Mouse (Mus musculus) heart, adult 2 months (tissue): Measurements from ENCODE around the gene Tff2. TPM values are rescaled to one million over a fixed set of nuclear protein-coding genes. Genes with fewer than 3 reads are reported as not detected.

Experiments
- DNase-seq, 2 experiments: peaks; one replicate each; pipeline ENCODE4 v3.0.0; 2021
- H3K27ac ChIP-seq: fragments of 200-600 bp; 2 replicates; pipeline ENCODE4 v1.8.1; 2022
- H3K27me3 ChIP-seq: fragments of 200-500 bp; 2 replicates; pipeline ENCODE4 v1.6.1; 2012; ENCODE audit warnings: mild to moderate bottlenecking, low read length, inconsistent platforms, mixed read lengths; ENCODE audit not compliant: control insufficient read depth, insufficient read depth
- H3K36me3 ChIP-seq: fragments of 200-500 bp; 2 replicates; pipeline ENCODE4 v1.6.1; 2012; ENCODE audit warnings: low read length, inconsistent platforms; ENCODE audit not compliant: control insufficient read depth, insufficient read depth
- H3K4me1 ChIP-seq: fragments of 200-500 bp; 2 replicates; pipeline ENCODE4 v1.6.1; 2011; ENCODE audit warnings: low read length; ENCODE audit not compliant: control insufficient read depth, insufficient read depth
- H3K4me3 ChIP-seq: fragments of 200-600 bp; 2 replicates; pipeline ENCODE4 v1.8.1; 2022
- H3K79me2 ChIP-seq: fragments of 200-500 bp; replicated peaks from 2 replicates; pipeline ENCODE4 v1.6.1; 2012; ENCODE audit warnings: mild to moderate bottlenecking, inconsistent platforms, low read length, moderate library complexity, mixed read lengths; ENCODE audit not compliant: control insufficient read depth, insufficient read depth
- H3K9ac ChIP-seq: fragments of 200-500 bp; 2 replicates; pipeline ENCODE4 v1.6.1; 2012; ENCODE audit warnings: low read depth, mild to moderate bottlenecking, control low read depth, inconsistent platforms, low read length, mixed read lengths
- CTCF ChIP-seq: fragments of 200-600 bp; IDR thresholded peaks from 2 replicates; pipeline ENCODE4 v1.8.1; 2022; ENCODE audit warnings: antibody characterized with exemption, mild to moderate bottlenecking, moderate library complexity
- EP300 ChIP-seq: fragments of 200-500 bp; IDR thresholded peaks from 2 replicates; pipeline ENCODE4 v1.6.1; 2011; ENCODE audit warnings: low read depth, low read length, control low read depth; ENCODE audit not compliant: insufficient read depth
- POLR2A ChIP-seq: fragments of 200-500 bp; IDR thresholded peaks from 2 replicates; pipeline ENCODE4 v1.6.1; 2011; ENCODE audit warnings: mild to moderate bottlenecking, low read depth, low read length, control low read depth; ENCODE audit not compliant: insufficient read depth
- WGBS: fragments of 180-500 bp; shearing (Covaris S2); methylation state at CpG from one replicate; pipeline ENCODE4 v1.1.7; 2018; 5-methylcytosine and 5-hydroxymethylcytosine counted together
- intact Hi-C: fragments of 180-260 bp; cut with DNase I; formaldehyde crosslinking; loops from one replicate; pipeline ENCODE4 v1.15.1; 2025
- polyA plus RNA-seq: library from polyadenylated mRNA; depleted of rRNA; stranded (reverse); fragments of >200 nt; gene quantifications from 2 replicates; pipeline ENCODE4 v1.2.3, GENCODE M21; 2012
- total RNA-seq, 2 experiments: library from RNA; stranded (reverse); gene quantifications; 2 replicates each; pipeline ENCODE4 v1.2.3; 2021

Tff2 gene
- total and polyA plus RNA-seq, 3 experiments, result 2.4 TPM; not detected in 2

- Histone ChIP-seq H3K27me3 (no peaks in the 10 kb centered on the region), H3K9ac (no peak overlapping the region), H3K4me1 (no peaks in the 10 kb centered on the region), H3K27ac (no peak overlapping the region), H3K4me3 (no peak overlapping the region), H3K36me3 (no peaks in the 10 kb centered on the region), H3K79me2 (no peaks in the 10 kb centered on the region)
- 37% methylated on average over 9 of the region's 9 CpGs for WGBS
- no peak for TF ChIP-seq EP300
- no peak for TF ChIP-seq CTCF
- no peak for TF ChIP-seq POLR2A
- no peak for DNase-seq
- intact Hi-C loops, result no loop called here
Observed at GRCm38 (mm10) chr17:31125548-31126266, 18.4 kb downstream of the Tff2 start.

- DNase-seq, result peak in 1 of 2 experiments; percentile 33
- Histone ChIP-seq H3K4me3 (no peak overlapping the region), H3K27ac (no peak overlapping the region), H3K9ac (no peak overlapping the region), H3K27me3 (no peaks in the 10 kb centered on the region), H3K36me3 (no peaks in the 10 kb centered on the region), H3K4me1 (no peaks in the 10 kb centered on the region), H3K79me2 (no peaks in the 10 kb centered on the region)
- no peak for TF ChIP-seq EP300
- peak; percentile 80 for TF ChIP-seq CTCF
- intact Hi-C loops, result no loop called here
- WGBS, result 12% methylated on average over 8 of the region's 8 CpGs
Observed at GRCm38 (mm10) chr17:31121975-31122374, 22.1 kb downstream of the Tff2 start.

DNA sequence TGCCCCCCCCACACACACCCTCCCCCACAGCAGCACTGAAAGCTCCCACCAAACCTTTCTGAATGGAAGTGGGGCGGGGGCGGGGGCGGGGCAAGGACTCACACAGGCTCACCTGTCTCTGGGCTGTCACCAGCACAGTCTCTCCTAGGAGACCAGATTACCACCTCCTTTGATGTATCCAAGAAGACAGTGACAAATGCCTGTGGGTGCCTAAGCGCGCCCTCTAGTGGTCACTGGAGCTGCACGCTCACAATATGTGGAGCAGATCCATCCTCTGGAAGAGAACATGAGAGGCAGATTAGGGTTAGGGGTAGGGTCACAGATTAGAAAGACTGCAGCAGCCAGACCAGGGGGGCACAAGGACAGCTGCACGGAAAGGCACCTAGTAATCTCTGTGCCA, 24.7 kb downstream of the Tff2 start:
- intact Hi-C loops, result loop anchor here (1.0 to 5.0 kb wide), 3 partner anchors 37 to 109 kb away; no protein-coding TSS in a partner anchor
- Histone ChIP-seq H3K27ac (no peak overlapping the region), H3K4me1 (no peaks in the 10 kb centered on the region), H3K79me2 (no peaks in the 10 kb centered on the region), H3K4me3 (no peak overlapping the region), H3K27me3 (no peaks in the 10 kb centered on the region), H3K36me3 (no peaks in the 10 kb centered on the region), H3K9ac (no peak overlapping the region)
- TF ChIP-seq CTCF (peak; percentile 89), EP300 (peak; percentile 82), POLR2A (no peak)
- 9% methylated on average over 7 of the region's 7 CpGs for WGBS
- DNase-seq, result peak; percentile 69 to 83

- intact Hi-C loops, result loop anchor here (1.0 to 5.0 kb wide), 3 partner anchors 36 to 107 kb away; no protein-coding TSS in a partner anchor
- Histone ChIP-seq H3K27ac (no peak overlapping the region), H3K79me2 (no peaks in the 10 kb centered on the region), H3K4me3 (no peak overlapping the region), H3K9ac (no peak overlapping the region), H3K27me3 (no peaks in the 10 kb centered on the region), H3K4me1 (no peaks in the 10 kb centered on the region), H3K36me3 (no peaks in the 10 kb centered on the region)
- TF ChIP-seq CTCF (no peak), EP300 (no peak), POLR2A (no peak)
- DNase-seq, result no peak
- WGBS, result 86% methylated on average over 5 of the region's 5 CpGs
Observed at GRCm38 (mm10) chr17:31117946-31118345, 26.1 kb downstream of the Tff2 start.

GRCm38 (mm10) chr17:31116063-31116462, 28.0 kb downstream of the Tff2 start:
- Histone ChIP-seq H3K27me3 (no peaks in the 10 kb centered on the region), H3K4me3 (no peak overlapping the region), H3K4me1 (no peaks in the 10 kb centered on the region), H3K79me2 (no peaks in the 10 kb centered on the region), H3K9ac (no peak overlapping the region), H3K27ac (no peak overlapping the region), H3K36me3 (no peaks in the 10 kb centered on the region)
- 68% methylated on average over 6 of the region's 6 CpGs for WGBS
- intact Hi-C loops, result loop anchor here (5.0 kb wide), 1 partner anchor 34 kb away; no protein-coding TSS in a partner anchor
- no peak for DNase-seq
- TF ChIP-seq POLR2A, result no peak
- TF ChIP-seq EP300, result no peak
- TF ChIP-seq CTCF, result no peak

GRCm38 (mm10) chr17:31113191-31113856, 30.8 kb downstream of the Tff2 start:
- Histone ChIP-seq H3K27me3 (no peaks in the 10 kb centered on the region), H3K27ac (no peak overlapping the region), H3K79me2 (no peaks in the 10 kb centered on the region), H3K4me1 (no peaks in the 10 kb centered on the region), H3K36me3 (no peaks in the 10 kb centered on the region), H3K4me3 (no peak overlapping the region), H3K9ac (no peak overlapping the region)
- no peak for DNase-seq
- intact Hi-C loops, result no loop called here
- TF ChIP-seq POLR2A, result no peak
- no peak for TF ChIP-seq EP300
- no peak for TF ChIP-seq CTCF
- WGBS, result 81% methylated on average over 9 of the region's 9 CpGs
